Mouse (Mus musculus): ENCODE data around the gene Lamtor5. TPM values are rescaled to one million over a fixed set of nuclear protein-coding genes. Genes with fewer than 3 reads are reported as not detected.

Gene Lamtor5
- polyA plus RNA-seq (2015; fragmentation: Nextera tagmentation; extraction: Ambion mirVana) = 186 and 189 TPM in 2 replicates

GRCm38 (mm10) chr3:107278479-107279269 is at the start of gene Lamtor5:
Gene Lamtor5 (plus strand): TSS chr3:107278858.
- no peaks in the 10 kb centered on the region for H3K4me1 ChIP-seq (replicated peaks; ENCODE audit: control insufficient read depth, insufficient read depth)
- peaks cover 6% of the 10 kb centered on the region; the same call in 1 of the 2 replicates for H3K36me3 ChIP-seq (ENCODE audit: control insufficient read depth, insufficient read depth, low read length)
- TF ChIP-seq EP300 (optimal IDR thresholded peaks at IDR 0.05) = no peak
- no peak for TF ChIP-seq CTCF (IDR thresholded peaks at IDR 0.05; ENCODE audit: low read depth)
- 3% methylated on average over 43 of the region's 43 CpGs for WGBS
- peak within 1 kb of the TSS; percentile 97 for H3K4me3 ChIP-seq (ENCODE audit: low read depth, low read length)
- no peak within 1 kb of the TSS; the same call in 1 of the 2 replicates for H3K27ac ChIP-seq (replicated peaks)
- H3K4me2 ChIP-seq (replicated peaks; ENCODE audit: low read depth) = peak within 1 kb of the TSS; percentile 81
- DNase-seq (ENCODE audit: low spot score) = peak; percentile 91
- H3K9me3 ChIP-seq (ENCODE audit: control insufficient read depth, low read length) = no peaks in the 10 kb centered on the region
- peak within 1 kb of the TSS; percentile 89 for H3K9ac ChIP-seq (ENCODE audit: low read length)
- ATAC-seq (ENCODE audit: low FRiP score, low TSS enrichment) = peak; percentile 90
- no peaks in the 10 kb centered on the region for H3K27me3 ChIP-seq (ENCODE audit: control insufficient read depth, insufficient read depth, low read length)

GRCm38 (mm10) chr3:107229221-107229620 is 49.4 kb upstream of the Lamtor5 start:
- TF ChIP-seq EP300 (optimal IDR thresholded peaks at IDR 0.05) (no peak), CTCF (IDR thresholded peaks at IDR 0.05; ENCODE audit: low read depth) (no peak)
- no peak overlapping the region for H3K9ac ChIP-seq (ENCODE audit: low read length)
- no peak for ATAC-seq (ENCODE audit: low FRiP score, low TSS enrichment)
- peak; percentile 47 for DNase-seq (ENCODE audit: low spot score)
- no peaks in the 10 kb centered on the region for H3K36me3 ChIP-seq (ENCODE audit: control insufficient read depth, insufficient read depth, low read length)
- H3K4me3 ChIP-seq (ENCODE audit: low read depth, low read length) = no peak overlapping the region
- H3K27ac ChIP-seq (replicated peaks) = peak overlapping the region; percentile 58; the same call in 1 of the 2 replicates
- H3K4me1 ChIP-seq (replicated peaks; ENCODE audit: control insufficient read depth, insufficient read depth) = no peaks in the 10 kb centered on the region
- H3K9me3 ChIP-seq (ENCODE audit: control insufficient read depth, low read length) = no peaks in the 10 kb centered on the region
- H3K4me2 ChIP-seq (replicated peaks; ENCODE audit: low read depth) = no peak overlapping the region
- no peaks in the 10 kb centered on the region for H3K27me3 ChIP-seq (ENCODE audit: control insufficient read depth, insufficient read depth, low read length)
- 51% methylated on average over 5 of the region's 5 CpGs for WGBS

DNA sequence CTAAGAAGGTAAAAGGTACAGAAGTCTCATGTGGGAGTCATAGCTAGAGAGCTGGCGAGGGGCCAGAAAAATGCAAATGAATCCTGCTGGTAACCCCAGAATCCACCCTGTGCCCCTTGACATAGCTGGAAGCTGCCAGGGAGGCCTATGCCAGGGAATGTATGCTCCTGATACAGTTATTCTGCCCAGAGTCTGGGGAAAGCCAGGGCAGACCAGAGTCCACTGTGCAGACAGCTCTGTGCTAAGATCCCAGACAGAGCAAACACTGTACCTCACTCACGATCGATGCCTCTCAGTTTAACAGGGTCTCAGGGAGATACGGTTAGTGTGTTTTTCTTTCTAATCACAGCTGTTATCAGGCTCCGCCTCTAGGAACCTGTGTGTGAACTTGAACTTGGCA is 48.8 kb upstream of the Lamtor5 start:
- H3K4me2 ChIP-seq (replicated peaks; ENCODE audit: low read depth) = no peak overlapping the region
- no peaks in the 10 kb centered on the region for H3K9me3 ChIP-seq (ENCODE audit: control insufficient read depth, low read length)
- H3K27ac ChIP-seq (replicated peaks) = peak overlapping the region; percentile 58; the same call in 1 of the 2 replicates
- H3K27me3 ChIP-seq (ENCODE audit: control insufficient read depth, insufficient read depth, low read length) = no peaks in the 10 kb centered on the region
- ATAC-seq (ENCODE audit: low FRiP score, low TSS enrichment) (peak; percentile 97), DNase-seq (ENCODE audit: low spot score) (peak; percentile 95)
- TF ChIP-seq CTCF (IDR thresholded peaks at IDR 0.05; ENCODE audit: low read depth) (no peak), EP300 (optimal IDR thresholded peaks at IDR 0.05) (no peak)
- 24% methylated on average over 5 of the region's 5 CpGs for WGBS
- H3K4me1 ChIP-seq (replicated peaks; ENCODE audit: control insufficient read depth, insufficient read depth) = no peaks in the 10 kb centered on the region
- no peak overlapping the region for H3K9ac ChIP-seq (ENCODE audit: low read length)
- no peaks in the 10 kb centered on the region for H3K36me3 ChIP-seq (ENCODE audit: control insufficient read depth, insufficient read depth, low read length)
- H3K4me3 ChIP-seq (ENCODE audit: low read depth, low read length) = no peak overlapping the region

DNA sequence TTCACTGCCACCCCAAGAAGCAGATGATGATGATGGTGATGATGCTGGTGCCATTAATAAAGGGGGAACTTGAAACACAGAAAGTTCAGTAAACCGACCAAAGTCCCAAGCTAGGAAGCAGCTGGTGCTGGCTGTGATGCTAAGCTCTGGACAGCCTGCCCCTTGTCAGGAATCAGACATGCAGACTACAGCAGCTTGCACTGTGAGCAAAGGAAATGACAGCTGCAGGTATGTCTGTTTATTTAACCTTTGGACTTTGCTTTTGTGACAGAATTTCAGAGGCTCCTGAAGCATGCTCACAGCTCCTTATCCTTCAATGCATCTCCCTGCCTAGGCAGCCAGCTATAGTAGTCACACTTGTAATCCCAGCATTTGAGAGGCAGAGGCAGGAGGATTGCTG is 48.1 kb upstream of the Lamtor5 start, which contains the start of gene A630076J17Rik:
Gene A630076J17Rik (plus strand): TSS at position 88 of the 400 bp plus-strand sequence.
- DNase-seq (ENCODE audit: low spot score) (peak; percentile 35), ATAC-seq (ENCODE audit: low FRiP score, low TSS enrichment) (0 out of 2 replicates have a peak, but pooled peaks have one; percentile 11)
- WGBS = 17% methylated on average over 1 of the region's 1 CpGs
- Histone ChIP-seq H3K4me2 (replicated peaks; ENCODE audit: low read depth) (no peak within 1 kb of the TSS), H3K27me3 (ENCODE audit: control insufficient read depth, insufficient read depth, low read length) (no peaks in the 10 kb centered on the region), H3K9ac (ENCODE audit: low read length) (no peak within 1 kb of the TSS), H3K27ac (replicated peaks) (peak within 1 kb of the TSS; percentile 58; the same call in 1 of the 2 replicates), H3K4me3 (ENCODE audit: low read depth, low read length) (no peak within 1 kb of the TSS), H3K36me3 (ENCODE audit: control insufficient read depth, insufficient read depth, low read length) (no peaks in the 10 kb centered on the region), H3K4me1 (replicated peaks; ENCODE audit: control insufficient read depth, insufficient read depth) (no peaks in the 10 kb centered on the region), H3K9me3 (ENCODE audit: control insufficient read depth, low read length) (no peaks in the 10 kb centered on the region)
- TF ChIP-seq EP300 (optimal IDR thresholded peaks at IDR 0.05) (no peak), CTCF (IDR thresholded peaks at IDR 0.05; ENCODE audit: low read depth) (no peak)

DNA sequence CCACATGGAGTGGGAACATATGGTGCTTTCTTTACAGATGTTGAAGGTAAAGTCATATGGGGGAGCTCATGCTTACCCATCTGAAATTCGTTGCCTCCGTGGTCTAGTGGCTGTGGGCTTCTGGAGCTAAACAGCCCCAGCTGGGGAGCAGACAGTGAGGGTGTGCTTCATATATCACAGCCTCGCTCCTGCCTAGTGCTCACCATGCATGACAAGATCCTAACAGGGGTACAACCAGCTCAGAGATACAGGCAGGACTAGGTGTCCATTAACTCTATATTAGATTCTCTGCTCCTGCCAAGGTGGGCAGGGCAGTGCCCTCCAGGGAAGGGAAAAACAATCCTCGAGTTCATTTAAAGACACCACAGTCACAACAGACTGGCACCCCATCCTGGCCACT is 47.5 kb upstream of the Lamtor5 start:
- ATAC-seq (ENCODE audit: low FRiP score, low TSS enrichment) (no peak), DNase-seq (ENCODE audit: low spot score) (no peak)
- no peak overlapping the region for H3K4me2 ChIP-seq (replicated peaks; ENCODE audit: low read depth)
- no peaks in the 10 kb centered on the region for H3K4me1 ChIP-seq (replicated peaks; ENCODE audit: control insufficient read depth, insufficient read depth)
- TF ChIP-seq CTCF (IDR thresholded peaks at IDR 0.05; ENCODE audit: low read depth) (no peak), EP300 (optimal IDR thresholded peaks at IDR 0.05) (no peak)
- H3K9me3 ChIP-seq (ENCODE audit: control insufficient read depth, low read length) = no peaks in the 10 kb centered on the region
- 65% methylated on average over 4 of the region's 4 CpGs for WGBS
- H3K27me3 ChIP-seq (ENCODE audit: control insufficient read depth, insufficient read depth, low read length) = no peaks in the 10 kb centered on the region
- H3K9ac ChIP-seq (ENCODE audit: low read length) = no peak overlapping the region
- no peaks in the 10 kb centered on the region for H3K36me3 ChIP-seq (ENCODE audit: control insufficient read depth, insufficient read depth, low read length)
- no peak overlapping the region for H3K4me3 ChIP-seq (ENCODE audit: low read depth, low read length)
- peak overlapping the region; percentile 58; the same call in 1 of the 2 replicates for H3K27ac ChIP-seq (replicated peaks)

Measured in stomach, postnatal 0 days (tissue).